ENCODE assay signal across 8 mouse cellular contexts in genomic region chr3:132506095-132506494, GRCm38 (mm10).
DNase-seq lines count a peak whose midpoint lies in the region; ATAC-seq and TF ChIP-seq lines count a peak whose summit lies in the region.

No protein-coding gene starts in this region.

- no peaks in the 10 kb centered on the region for H3K27me3 ChIP-seq in forebrain, embryonic 15.5 days
- no peaks in the 10 kb centered on the region; the same call in 1 of the 2 replicates for H3K27me3 ChIP-seq in splenic B cell, adult 2 months (ENCODE audit: control insufficient read depth, insufficient read depth, low read length, poor library complexity, severe bottlenecking)

- intact Hi-C loops in heart, postnatal 25 days (cut with DNase I), result loop anchor here (5.0 kb wide), 1 partner anchor 196 kb away; no protein-coding TSS in a partner anchor
- intact Hi-C loops in left cerebral cortex, adult 2 months (cut with DNase I), result no loop called here

- H3K4me2 ChIP-seq in forebrain, embryonic 15.5 days (replicated peaks), result no peak overlapping the region

- H3K9me3 ChIP-seq in forebrain, embryonic 15.5 days, result no peaks in the 10 kb centered on the region

- no peak overlapping the region for H3K27ac ChIP-seq in forebrain, embryonic 15.5 days (replicated peaks)
- no peak overlapping the region for H3K27ac ChIP-seq in left cerebral cortex, adult 2 months

- ATAC-seq in forebrain, embryonic 15.5 days (replicated peaks), result peak; percentile 79
- ATAC-seq in megakaryocyte, adult 5-6 weeks (ENCODE audit: poor library complexity, severe bottlenecking), result peak; percentile 77

- H3K4me3 ChIP-seq in forebrain, embryonic 15.5 days, result no peak overlapping the region
- H3K4me3 ChIP-seq in left cerebral cortex, adult 2 months, result no peak overlapping the region

- no peaks in the 10 kb centered on the region for H3K4me1 ChIP-seq in forebrain, embryonic 15.5 days

- H3K36me3 ChIP-seq in forebrain, embryonic 15.5 days, result no peaks in the 10 kb centered on the region
- H3K36me3 ChIP-seq in splenic B cell, adult 2 months (ENCODE audit: control insufficient read depth, insufficient read depth, low read length, poor library complexity, severe bottlenecking), result no peaks in the 10 kb centered on the region

- peak; percentile 47 for TF ChIP-seq CTCF in left cerebral cortex, adult 2 months (IDR thresholded peaks at IDR 0.05)

- H3K9ac ChIP-seq in forebrain, embryonic 15.5 days (replicated peaks), result no peak overlapping the region

- WGBS in forebrain, embryonic 15.5 days, result 26% methylated on average over 4 of the region's 4 CpGs

- peak; percentile 15 to 60 for DNase-seq in heart, adult 18-20 months
- no peak for DNase-seq in heart, postnatal 25 days (ENCODE audit: low spot score)
- peak; percentile 10 to 12 for DNase-seq in adrenal gland, postnatal 4 days (ENCODE audit: low spot score in 2 of 2)
- peak; percentile 76 for DNase-seq in hindlimb bud, embryonic 11.5 days (ENCODE audit: extremely low spot score, low read depth, low spot score)
- DNase-seq in left cerebral cortex, adult 2 months (ENCODE audit: extremely low spot score in 1 of 2, low spot score in 2 of 2), result peak; percentile 18 to 20
- DNase-seq in splenic B cell, adult 2 months (ENCODE audit: low read depth, low spot score), result peak; percentile 9
